Mouse (Mus musculus): ENCODE results near the gene Tnnc1.

GRCm38 (mm10) chr14:31184195-31184594 lies 23.9 kb upstream of the Tnnc1 start:
- TF ChIP-seq POLR2A (IDR thresholded peaks at IDR 0.05; ENCODE audit: insufficient read depth, low read length) (no peak), EP300 (IDR thresholded peaks at IDR 0.05; ENCODE audit: insufficient read depth, low read depth, low read length) (no peak), CTCF (IDR thresholded peaks at IDR 0.05; ENCODE audit: low read depth, low read length) (no peak)

Measured in ES-Bruce4 (cell line).